Mouse (Mus musculus): ENCODE measurements around the gene Mknk2. TPM values are rescaled to one million over a fixed set of nuclear protein-coding genes. Genes with fewer than 3 reads are reported as not detected.

Mknk2 gene
- polyA plus RNA-seq, 1 experiment from 2014 or later: 49.4 TPM

- H3K27me3 ChIP-seq (ENCODE audit: control insufficient read depth, insufficient read depth, low read length): no peaks in the 10 kb centered on the region
- ATAC-seq (ENCODE audit: low FRiP score) (no peak), DNase-seq (ENCODE audit: low spot score, missing footprints) (no peak)
- H3K36me3 ChIP-seq (ENCODE audit: control insufficient read depth, insufficient read depth, low read length): peaks cover 43% of the 10 kb centered on the region
- H3K9me3 ChIP-seq (ENCODE audit: control insufficient read depth, low read length): no peaks in the 10 kb centered on the region
- H3K4me3 ChIP-seq (ENCODE audit: low read depth, low read length): no peak overlapping the region
- WGBS: 81% methylated on average over 19 of the region's 19 CpGs
- H3K4me1 ChIP-seq (ENCODE audit: control insufficient read depth, insufficient read depth, low read length): 0 out of 2 replicates have a peak, but pooled peaks cover 3% of the 10 kb centered on the region
- H3K4me2 ChIP-seq: no peak overlapping the region
- H3K9ac ChIP-seq (ENCODE audit: low read length): no peak overlapping the region
- H3K27ac ChIP-seq (ENCODE audit: low read depth, low read length): no peak overlapping the region
Measured at GRCm38 (mm10) chr10:80666837-80667412, 11.0 kb downstream of the Mknk2 start.

- ATAC-seq (ENCODE audit: low FRiP score) (no peak), DNase-seq (ENCODE audit: low spot score, missing footprints) (no peak)
- whole genome bisulfite sequencing: 78% methylated on average over 10 of the region's 10 CpGs
- peaks cover 42% of the 10 kb centered on the region for H3K36me3 ChIP-seq (ENCODE audit: control insufficient read depth, insufficient read depth, low read length)
- 0 out of 2 replicates have a peak, but pooled peaks cover 3% of the 10 kb centered on the region for H3K4me1 ChIP-seq (ENCODE audit: control insufficient read depth, insufficient read depth, low read length)
- no peak overlapping the region for H3K4me3 ChIP-seq (ENCODE audit: low read depth, low read length)
- no peak overlapping the region for H3K9ac ChIP-seq (ENCODE audit: low read length)
- H3K4me2 ChIP-seq: no peak overlapping the region
- H3K27ac ChIP-seq (ENCODE audit: low read depth, low read length): no peak overlapping the region
- H3K9me3 ChIP-seq (ENCODE audit: control insufficient read depth, low read length): no peaks in the 10 kb centered on the region
- H3K27me3 ChIP-seq (ENCODE audit: control insufficient read depth, insufficient read depth, low read length): no peaks in the 10 kb centered on the region
Measured at GRCm38 (mm10) chr10:80665981-80666733, 11.8 kb downstream of the Mknk2 start.

GRCm38 (mm10) chr10:80665459-80665858 lies 12.5 kb downstream of the Mknk2 start:
- H3K4me2 ChIP-seq: no peak overlapping the region
- 69% methylated on average over 4 of the region's 4 CpGs for WGBS
- DNase-seq (ENCODE audit: low spot score, missing footprints) (no peak), ATAC-seq (ENCODE audit: low FRiP score) (no peak)
- H3K4me1 ChIP-seq (ENCODE audit: control insufficient read depth, insufficient read depth, low read length): 0 out of 2 replicates have a peak, but pooled peaks cover 3% of the 10 kb centered on the region
- peaks cover 37% of the 10 kb centered on the region for H3K36me3 ChIP-seq (ENCODE audit: control insufficient read depth, insufficient read depth, low read length)
- no peaks in the 10 kb centered on the region for H3K27me3 ChIP-seq (ENCODE audit: control insufficient read depth, insufficient read depth, low read length)
- no peaks in the 10 kb centered on the region for H3K9me3 ChIP-seq (ENCODE audit: control insufficient read depth, low read length)
- H3K4me3 ChIP-seq (ENCODE audit: low read depth, low read length): no peak overlapping the region
- H3K27ac ChIP-seq (ENCODE audit: low read depth, low read length): no peak overlapping the region
- no peak overlapping the region for H3K9ac ChIP-seq (ENCODE audit: low read length)

- ATAC-seq (ENCODE audit: low FRiP score): no peak
- 0 out of 2 replicates have a peak, but pooled peaks cover 3% of the 10 kb centered on the region for H3K4me1 ChIP-seq (ENCODE audit: control insufficient read depth, insufficient read depth, low read length)
- no peaks in the 10 kb centered on the region for H3K9me3 ChIP-seq (ENCODE audit: control insufficient read depth, low read length)
- H3K4me2 ChIP-seq: no peak overlapping the region
- H3K9ac ChIP-seq (ENCODE audit: low read length): no peak overlapping the region
- no peak overlapping the region for H3K27ac ChIP-seq (ENCODE audit: low read depth, low read length)
- no peaks in the 10 kb centered on the region for H3K27me3 ChIP-seq (ENCODE audit: control insufficient read depth, insufficient read depth, low read length)
- H3K36me3 ChIP-seq (ENCODE audit: control insufficient read depth, insufficient read depth, low read length): peaks cover 35% of the 10 kb centered on the region
- no peak overlapping the region for H3K4me3 ChIP-seq (ENCODE audit: low read depth, low read length)
- no peak for DNase-seq (ENCODE audit: low spot score, missing footprints)
- 15% methylated on average over 10 of the region's 10 CpGs for WGBS
Measured at GRCm38 (mm10) chr10:80665016-80665380, 12.9 kb downstream of the Mknk2 start.

- Histone ChIP-seq H3K36me3 (ENCODE audit: control insufficient read depth, insufficient read depth, low read length) (peaks cover 30% of the 10 kb centered on the region), H3K9ac (ENCODE audit: low read length) (0 out of 2 replicates have a peak overlapping the region, but pooled peaks have one; percentile 3), H3K9me3 (ENCODE audit: control insufficient read depth, low read length) (no peaks in the 10 kb centered on the region), H3K4me1 (ENCODE audit: control insufficient read depth, insufficient read depth, low read length) (0 out of 2 replicates have a peak, but pooled peaks cover 3% of the 10 kb centered on the region), H3K27me3 (ENCODE audit: control insufficient read depth, insufficient read depth, low read length) (no peaks in the 10 kb centered on the region), H3K4me3 (ENCODE audit: low read depth, low read length) (no peak overlapping the region), H3K4me2 (no peak overlapping the region), H3K27ac (ENCODE audit: low read depth, low read length) (no peak overlapping the region)
- no peak for DNase-seq (ENCODE audit: low spot score, missing footprints)
- no peak for ATAC-seq (ENCODE audit: low FRiP score)
- WGBS: 48% methylated on average over 16 of the region's 16 CpGs
Measured at GRCm38 (mm10) chr10:80664197-80665015, 13.5 kb downstream of the Mknk2 start.

GRCm38 (mm10) chr10:80663485-80664196 lies 14.3 kb downstream of the Mknk2 start:
- H3K36me3 ChIP-seq (ENCODE audit: control insufficient read depth, insufficient read depth, low read length): peaks cover 22% of the 10 kb centered on the region
- H3K9me3 ChIP-seq (ENCODE audit: control insufficient read depth, low read length): no peaks in the 10 kb centered on the region
- 75% methylated on average over 5 of the region's 5 CpGs for WGBS
- H3K4me3 ChIP-seq (ENCODE audit: low read depth, low read length): no peak overlapping the region
- DNase-seq (ENCODE audit: low spot score, missing footprints) (no peak), ATAC-seq (ENCODE audit: low FRiP score) (no peak)
- H3K9ac ChIP-seq (ENCODE audit: low read length): no peak overlapping the region
- H3K27me3 ChIP-seq (ENCODE audit: control insufficient read depth, insufficient read depth, low read length): no peaks in the 10 kb centered on the region
- H3K4me1 ChIP-seq (ENCODE audit: control insufficient read depth, insufficient read depth, low read length): 0 out of 2 replicates have a peak, but pooled peaks cover 3% of the 10 kb centered on the region
- no peak overlapping the region for H3K4me2 ChIP-seq
- H3K27ac ChIP-seq (ENCODE audit: low read depth, low read length): no peak overlapping the region

GRCm38 (mm10) chr10:80661149-80661548 lies 16.8 kb downstream of the Mknk2 start:
- Histone ChIP-seq H3K4me1 (ENCODE audit: control insufficient read depth, insufficient read depth, low read length) (0 out of 2 replicates have a peak, but pooled peaks cover 6% of the 10 kb centered on the region), H3K4me2 (no peak overlapping the region), H3K36me3 (ENCODE audit: control insufficient read depth, insufficient read depth, low read length) (no peaks in the 10 kb centered on the region; the same call in 1 of the 2 replicates), H3K27me3 (ENCODE audit: control insufficient read depth, insufficient read depth, low read length) (no peaks in the 10 kb centered on the region), H3K4me3 (ENCODE audit: low read depth, low read length) (no peak overlapping the region), H3K9ac (ENCODE audit: low read length) (no peak overlapping the region), H3K27ac (ENCODE audit: low read depth, low read length) (no peak overlapping the region), H3K9me3 (ENCODE audit: control insufficient read depth, low read length) (no peaks in the 10 kb centered on the region)
- ATAC-seq (ENCODE audit: low FRiP score): no peak
- peak; percentile 89 for DNase-seq (ENCODE audit: low spot score, missing footprints)
- WGBS: 34% methylated on average over 5 of the region's 5 CpGs

- H3K4me2 ChIP-seq: no peak overlapping the region
- H3K4me1 ChIP-seq (ENCODE audit: control insufficient read depth, insufficient read depth, low read length): peaks cover 15% of the 10 kb centered on the region
- H3K27me3 ChIP-seq (ENCODE audit: control insufficient read depth, insufficient read depth, low read length): no peaks in the 10 kb centered on the region
- ATAC-seq (ENCODE audit: low FRiP score): no peak
- H3K27ac ChIP-seq (ENCODE audit: low read depth, low read length): no peak overlapping the region
- 20% methylated on average over 10 of the region's 10 CpGs for WGBS
- H3K9ac ChIP-seq (ENCODE audit: low read length): no peak overlapping the region
- H3K36me3 ChIP-seq (ENCODE audit: control insufficient read depth, insufficient read depth, low read length): no peaks in the 10 kb centered on the region
- DNase-seq (ENCODE audit: low spot score, missing footprints): peak; percentile 99
- no peaks in the 10 kb centered on the region for H3K9me3 ChIP-seq (ENCODE audit: control insufficient read depth, low read length)
- no peak overlapping the region for H3K4me3 ChIP-seq (ENCODE audit: low read depth, low read length)
Measured at GRCm38 (mm10) chr10:80659213-80659612, 18.7 kb downstream of the Mknk2 start.

Measured in midbrain, embryonic 11.5 days (tissue).